Mouse (Mus musculus): Measurements from ENCODE around the gene Usf2.

GRCm38 (mm10) chr7:30985357-30985756, 28.8 kb upstream of the Usf2 start:
- TF ChIP-seq CTCF (conservative IDR thresholded peaks at IDR 0.05; ENCODE audit: low read length) (no peak), NANOG (IDR thresholded peaks at IDR 0.05; ENCODE audit: borderline replicate concordance, low read length) (no peak)
